Mouse (Mus musculus) right cerebral cortex, postnatal 36 days (tissue): ENCODE measurements around the gene Gm21190.
"Not testable (repeated sequence)": the region's sequence is repeated elsewhere in the genome, so short reads cannot be mapped to it uniquely, and the experiment has no call there.

Source experiments
- DNase-seq, 2 experiments: peaks; one replicate each; pipeline ENCODE4 v3.0.0; 2022; ENCODE audit warnings: low spot score in 2 of 2, mixed read lengths in 1 of 2

Gm21190 gene

GRCm38 (mm10) chr5:15490934-15491333 lies 38.1 kb downstream of the Gm21190 start:
- not testable (repeated sequence) for DNase-seq

GRCm38 (mm10) chr5:15488743-15489142 lies 40.3 kb downstream of the Gm21190 start:
- no peak for DNase-seq

GRCm38 (mm10) chr5:15484616-15485015 lies 44.4 kb downstream of the Gm21190 start:
- not testable (repeated sequence) for DNase-seq

GRCm38 (mm10) chr5:15483576-15483975 lies 45.4 kb downstream of the Gm21190 start:
- DNase-seq: not testable (repeated sequence)

GRCm38 (mm10) chr5:15482815-15483214 lies 46.2 kb downstream of the Gm21190 start:
- DNase-seq: not testable (repeated sequence)

- not testable (repeated sequence) for DNase-seq
Measured at GRCm38 (mm10) chr5:15476423-15476822, 52.6 kb downstream of the Gm21190 start, which contains the start of gene Gm21149. Gene Gm21149, minus strand, starts transcription at chr5:15476523.
